Mouse (Mus musculus): ENCODE data around the gene Sart1. TPM values are rescaled to one million over a fixed set of nuclear protein-coding genes. Genes with fewer than 3 reads are reported as not detected.

The Sart1 gene
- polyA plus RNA-seq (2012; rRNA removed) (49.7 and 66.4 TPM in 2 replicates), polyA plus RNA-seq (2014; fragmentation: Nextera tagmentation; extraction: Ambion mirVana) (67.1 and 76.1 TPM in 2 replicates)

GRCm38 (mm10) chr19:5388588-5389242, at the start of gene Sart1:
Sart1 (minus strand) TSS chr19:5388703.
- peak; percentile 99 for DNase-seq (ENCODE audit: low spot score)
- peak within 1 kb of the TSS; percentile 91 for H3K9ac ChIP-seq (ENCODE audit: low read depth, low read length, severe bottlenecking)
- H3K36me3 ChIP-seq (ENCODE audit: control insufficient read depth, insufficient read depth, low read length) = peaks cover 20% of the 10 kb centered on the region
- H3K4me2 ChIP-seq (replicated peaks; ENCODE audit: low read depth, low read length, severe bottlenecking) = peak within 1 kb of the TSS; percentile 84
- H3K4me1 ChIP-seq (ENCODE audit: control insufficient read depth, insufficient read depth, low read length) = peaks cover 23% of the 10 kb centered on the region
- H3K27me3 ChIP-seq (ENCODE audit: control insufficient read depth, insufficient read depth, low read length) = no peaks in the 10 kb centered on the region
- peak within 1 kb of the TSS; percentile 79 for H3K27ac ChIP-seq (replicated peaks; ENCODE audit: low read depth, low read length)
- peak; percentile 95 for ATAC-seq (ENCODE audit: low FRiP score, low read depth)
- peak; percentile 72; the same call in 1 of the 2 replicates for TF ChIP-seq POLR2A (IDR thresholded peaks at IDR 0.05; ENCODE audit: borderline replicate concordance, extremely low read depth, insufficient read depth, insufficient read length)
- H3K4me3 ChIP-seq (replicated peaks; ENCODE audit: low read length) = peak within 1 kb of the TSS; percentile 99
- WGBS = 4% methylated on average over 43 of the region's 43 CpGs
- H3K9me3 ChIP-seq (ENCODE audit: control insufficient read depth, low read length) = no peaks in the 10 kb centered on the region

GRCm38 (mm10) chr19:5433951-5434350, 45.4 kb upstream of the Sart1 start:
- peaks cover 14% of the 10 kb centered on the region for H3K4me1 ChIP-seq (ENCODE audit: control insufficient read depth, insufficient read depth, low read length)
- ATAC-seq (ENCODE audit: low FRiP score, low read depth) (no peak), DNase-seq (ENCODE audit: low spot score) (no peak)
- 0 out of 2 replicates have a peak, but pooled peaks cover 4% of the 10 kb centered on the region for H3K36me3 ChIP-seq (ENCODE audit: control insufficient read depth, insufficient read depth, low read length)
- no peak overlapping the region for H3K27ac ChIP-seq (replicated peaks; ENCODE audit: low read depth, low read length)
- H3K4me2 ChIP-seq (replicated peaks; ENCODE audit: low read depth, low read length, severe bottlenecking) = peak overlapping the region; percentile 61
- H3K27me3 ChIP-seq (ENCODE audit: control insufficient read depth, insufficient read depth, low read length) = no peaks in the 10 kb centered on the region
- no peak overlapping the region for H3K9ac ChIP-seq (ENCODE audit: low read depth, low read length, severe bottlenecking)
- no peaks in the 10 kb centered on the region for H3K9me3 ChIP-seq (ENCODE audit: control insufficient read depth, low read length)
- TF ChIP-seq POLR2A (IDR thresholded peaks at IDR 0.05; ENCODE audit: borderline replicate concordance, extremely low read depth, insufficient read depth, insufficient read length) = no peak
- H3K4me3 ChIP-seq (replicated peaks; ENCODE audit: low read length) = no peak overlapping the region
- WGBS = 67% methylated on average over 7 of the region's 7 CpGs

GRCm38 (mm10) chr19:5432992-5433852, 44.7 kb upstream of the Sart1 start:
- DNase-seq (ENCODE audit: low spot score) = peak; percentile 75
- Histone ChIP-seq H3K4me3 (replicated peaks; ENCODE audit: low read length) (peak overlapping the region; percentile 30), H3K9ac (ENCODE audit: low read depth, low read length, severe bottlenecking) (peak overlapping the region; percentile 43; the same call in 1 of the 2 replicates), H3K36me3 (ENCODE audit: control insufficient read depth, insufficient read depth, low read length) (0 out of 2 replicates have a peak, but pooled peaks cover 4% of the 10 kb centered on the region), H3K9me3 (ENCODE audit: control insufficient read depth, low read length) (no peaks in the 10 kb centered on the region), H3K27me3 (ENCODE audit: control insufficient read depth, insufficient read depth, low read length) (no peaks in the 10 kb centered on the region), H3K4me1 (ENCODE audit: control insufficient read depth, insufficient read depth, low read length) (peaks cover 14% of the 10 kb centered on the region), H3K27ac (replicated peaks; ENCODE audit: low read depth, low read length) (peak overlapping the region; percentile 58), H3K4me2 (replicated peaks; ENCODE audit: low read depth, low read length, severe bottlenecking) (peak overlapping the region; percentile 61)
- 6% methylated on average over 16 of the region's 16 CpGs for WGBS
- no peak for TF ChIP-seq POLR2A (IDR thresholded peaks at IDR 0.05; ENCODE audit: borderline replicate concordance, extremely low read depth, insufficient read depth, insufficient read length)
- peak; percentile 41; the same call in 1 of the 2 replicates for ATAC-seq (ENCODE audit: low FRiP score, low read depth)

- H3K27ac ChIP-seq (replicated peaks; ENCODE audit: low read depth, low read length) = no peak overlapping the region
- peaks cover 10% of the 10 kb centered on the region for H3K36me3 ChIP-seq (ENCODE audit: control insufficient read depth, insufficient read depth, low read length)
- peaks cover 14% of the 10 kb centered on the region for H3K4me1 ChIP-seq (ENCODE audit: control insufficient read depth, insufficient read depth, low read length)
- H3K27me3 ChIP-seq (ENCODE audit: control insufficient read depth, insufficient read depth, low read length) = no peaks in the 10 kb centered on the region
- TF ChIP-seq POLR2A (IDR thresholded peaks at IDR 0.05; ENCODE audit: borderline replicate concordance, extremely low read depth, insufficient read depth, insufficient read length) = no peak
- DNase-seq (ENCODE audit: low spot score) = no peak
- no peaks in the 10 kb centered on the region for H3K9me3 ChIP-seq (ENCODE audit: control insufficient read depth, low read length)
- H3K4me3 ChIP-seq (replicated peaks; ENCODE audit: low read length) = no peak overlapping the region
- no peak for ATAC-seq (ENCODE audit: low FRiP score, low read depth)
- WGBS = 70% methylated on average over 4 of the region's 4 CpGs
- no peak overlapping the region for H3K4me2 ChIP-seq (replicated peaks; ENCODE audit: low read depth, low read length, severe bottlenecking)
- H3K9ac ChIP-seq (ENCODE audit: low read depth, low read length, severe bottlenecking) = no peak overlapping the region
Observed at GRCm38 (mm10) chr19:5431911-5432464, 43.5 kb upstream of the Sart1 start.

GRCm38 (mm10) chr19:5430408-5430807, 41.9 kb upstream of the Sart1 start:
- Histone ChIP-seq H3K27ac (replicated peaks; ENCODE audit: low read depth, low read length) (no peak overlapping the region), H3K36me3 (ENCODE audit: control insufficient read depth, insufficient read depth, low read length) (peaks cover 23% of the 10 kb centered on the region), H3K9me3 (ENCODE audit: control insufficient read depth, low read length) (no peaks in the 10 kb centered on the region), H3K4me1 (ENCODE audit: control insufficient read depth, insufficient read depth, low read length) (peaks cover 23% of the 10 kb centered on the region), H3K9ac (ENCODE audit: low read depth, low read length, severe bottlenecking) (no peak overlapping the region), H3K4me3 (replicated peaks; ENCODE audit: low read length) (no peak overlapping the region), H3K4me2 (replicated peaks; ENCODE audit: low read depth, low read length, severe bottlenecking) (no peak overlapping the region), H3K27me3 (ENCODE audit: control insufficient read depth, insufficient read depth, low read length) (no peaks in the 10 kb centered on the region)
- ATAC-seq (ENCODE audit: low FRiP score, low read depth) (no peak), DNase-seq (ENCODE audit: low spot score) (no peak)
- WGBS = 93% methylated on average over 1 of the region's 1 CpGs
- TF ChIP-seq POLR2A (IDR thresholded peaks at IDR 0.05; ENCODE audit: borderline replicate concordance, extremely low read depth, insufficient read depth, insufficient read length) = no peak
